Mouse (Mus musculus) lung, adult 10 weeks (tissue): Measurements from ENCODE around the gene Snx22. TPM values are rescaled to one million over a fixed set of nuclear protein-coding genes. Genes with fewer than 3 reads are reported as not detected.

Source experiments
- polyA plus RNA-seq: library from polyadenylated mRNA; stranded (reverse); fragments of 350-450 nt; fragmentation: Illumina TruSeq; extraction: RNeasy Lipid Tissue Mini Kit (QIAGEN cat#74804); gene quantifications from one replicate; pipeline ENCODE4 v1.2.3, GENCODE M21; 2014; ENCODE audit warnings: low read depth, low replicate concordance; ENCODE audit not compliant: insufficient read depth

The Snx22 gene
- 10.1 TPM for polyA plus RNA-seq

DNA sequence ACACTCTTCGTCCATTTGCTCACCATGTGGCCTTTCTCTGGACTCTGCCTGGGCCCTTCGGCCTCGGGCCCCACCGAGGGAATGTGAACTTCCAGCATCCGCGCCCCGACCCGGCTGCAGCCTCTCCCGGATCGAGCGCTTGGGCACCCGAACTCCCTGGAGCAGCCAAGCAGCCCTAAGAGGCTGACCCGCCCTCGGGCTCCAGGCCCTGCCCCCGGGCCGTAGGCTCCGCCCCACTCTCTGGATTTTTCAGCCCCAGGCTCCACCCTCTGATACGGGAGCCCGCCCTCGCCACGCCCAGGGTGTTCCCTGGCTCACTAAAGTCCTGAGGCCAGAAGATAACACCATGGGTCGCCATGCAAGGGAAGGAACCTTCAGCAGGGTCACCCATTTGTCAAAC lies at the start of gene Snx22:
Gene Snx22 (minus strand): TSS at position 137 of the 400 bp plus-strand sequence.

DNA sequence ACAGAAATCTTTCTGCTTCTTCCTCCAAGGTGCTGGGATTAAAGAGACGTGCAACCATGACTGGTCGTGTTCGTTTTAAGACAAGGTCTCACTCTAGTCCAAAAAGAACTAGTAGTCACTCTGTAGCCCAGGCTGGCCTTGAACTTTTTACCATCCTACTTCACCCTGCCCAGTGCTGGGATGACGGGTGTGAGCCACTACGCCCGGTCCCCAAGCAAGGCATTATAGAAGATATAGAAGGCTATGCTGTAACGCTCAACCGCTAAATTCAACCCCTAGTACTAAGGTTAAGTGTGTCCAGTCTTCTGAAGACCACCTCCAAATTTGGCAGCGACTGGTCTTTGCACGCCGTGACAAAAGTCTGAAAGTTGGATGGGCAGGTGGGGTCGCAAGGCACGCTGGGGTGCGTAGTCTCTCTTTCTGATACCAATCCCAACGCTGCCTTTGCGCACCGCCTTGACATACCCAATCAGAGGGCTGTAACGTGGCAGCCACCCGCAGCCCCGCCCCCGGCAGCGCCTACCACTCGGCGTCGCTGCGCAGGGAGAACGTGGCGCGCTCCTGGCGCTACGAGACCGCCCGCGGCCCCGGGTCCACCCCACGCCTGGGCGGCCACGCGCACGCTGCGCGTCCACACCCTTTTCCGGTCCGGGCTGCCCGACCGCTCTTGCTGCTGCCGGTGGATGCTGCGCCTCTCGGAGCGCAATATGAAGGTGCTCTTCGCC lies 9.8 kb downstream of the Snx22 start, which contains the start of gene Ppib:
Gene Ppib (plus strand): TSS at position 640 of the 725 bp plus-strand sequence.

Other genes starting within 250 kb of the Snx22 start
- 3.7 TPM for gene Zfp609, start 242.2 kb downstream of the Snx22 start, polyA plus RNA-seq
- 2.0 TPM for gene Pclaf, start 179.5 kb downstream of the Snx22 start, polyA plus RNA-seq
- 11.5 TPM for gene Trip4, start 160.9 kb downstream of the Snx22 start, polyA plus RNA-seq
- 3.5 TPM for gene Csnk1g1, start 160.8 kb downstream of the Snx22 start, polyA plus RNA-seq
- 445 TPM for gene Ppib, start 9.5 kb downstream of the Snx22 start, polyA plus RNA-seq
- 72.0 TPM for gene Snx1, start 56.9 kb upstream of the Snx22 start, polyA plus RNA-seq
- gene Ciao2a, start 56.9 kb upstream of the Snx22 start, polyA plus RNA-seq: 65.6 TPM
- 30.8 TPM for gene Dapk2, start 88.5 kb upstream of the Snx22 start, polyA plus RNA-seq